Mouse (Mus musculus) cerebellum, adult 2 months (tissue): ENCODE measurements around the gene Naip5.

Experiments used
- CTCF ChIP-seq: fragments of 200-500 bp; IDR thresholded peaks from 2 replicates; pipeline ENCODE4 v1.5.1; 2011; ENCODE audit warnings: low read depth, mild to moderate bottlenecking, control low read depth, low read length, moderate library complexity, borderline replicate concordance; ENCODE audit not compliant: insufficient read depth
- POLR2A ChIP-seq: fragments of 200-500 bp; IDR thresholded peaks from 2 replicates; pipeline ENCODE4 v1.6.1; 2011; ENCODE audit warnings: low read length, control low read depth, borderline replicate concordance; ENCODE audit not compliant: insufficient read depth

GRCm38 (mm10) chr13:100210540-100210939 lies 35.6 kb downstream of the Naip5 start:
- no peak for TF ChIP-seq CTCF
- no peak for TF ChIP-seq POLR2A
